Mouse (Mus musculus): ENCODE data around the gene Grk6. TPM values are rescaled to one million over a fixed set of nuclear protein-coding genes. Genes with fewer than 3 reads are reported as not detected.
"Not testable (repeated sequence)": the region's sequence is repeated elsewhere in the genome, so short reads cannot be mapped to it uniquely, and the experiment has no call there.

The Grk6 gene
- total and polyA plus RNA-seq, 2 experiments from 2014 or later: 40.8 to 79.5 TPM

DNA sequence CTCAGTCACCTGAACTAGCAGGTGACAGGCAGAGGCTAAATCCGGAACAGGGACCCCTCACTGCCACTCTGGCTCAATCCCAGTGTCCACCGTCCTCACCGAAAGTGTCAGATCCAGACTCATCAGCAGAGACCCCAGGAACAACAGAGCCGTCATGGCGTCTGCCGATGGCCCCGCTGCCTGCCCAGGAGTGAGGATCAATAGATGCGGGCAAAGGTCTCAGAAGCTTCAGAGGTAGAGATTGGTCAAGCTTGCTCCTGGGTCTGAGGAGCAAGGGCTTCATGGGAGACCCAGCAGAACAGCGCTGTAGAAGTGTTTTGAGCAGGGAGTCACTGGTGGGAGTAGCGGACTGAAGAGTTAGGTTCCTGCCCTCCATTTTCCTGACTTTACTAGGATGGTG lies 18.3 kb upstream of the Grk6 start, which contains the start of gene F12:
TSS of gene F12 (minus strand) at position 181 of the 400 bp plus-strand sequence.
- Histone ChIP-seq H3K9ac (no peak within 1 kb of the TSS), H3K4me2 (ENCODE audit: low read depth) (no peak within 1 kb of the TSS), H3K4me3 (ENCODE audit: low read depth, low read length) (no peak within 1 kb of the TSS), H3K36me3 (ENCODE audit: insufficient read depth) (no peaks in the 10 kb centered on the region), H3K27me3 (ENCODE audit: insufficient read depth, low read length) (peaks cover 7% of the 10 kb centered on the region), H3K27ac (ENCODE audit: low read depth, low read length) (no peak within 1 kb of the TSS), H3K9me3 (ENCODE audit: low read length) (no peaks in the 10 kb centered on the region), H3K4me1 (ENCODE audit: insufficient read depth) (no peaks in the 10 kb centered on the region)
- ATAC-seq (no peak), DNase-seq (no peak)
- TF ChIP-seq CTCF (IDR thresholded peaks at IDR 0.05; ENCODE audit: low read depth): no peak
- 90% methylated on average over 10 of the region's 10 CpGs for WGBS

GRCm38 (mm10) chr13:55429226-55429888 lies 15.5 kb upstream of the Grk6 start:
- ATAC-seq (no peak), DNase-seq (no peak)
- Histone ChIP-seq H3K27me3 (ENCODE audit: insufficient read depth, low read length) (no peaks in the 10 kb centered on the region), H3K36me3 (ENCODE audit: insufficient read depth) (no peaks in the 10 kb centered on the region), H3K4me2 (ENCODE audit: low read depth) (no peak overlapping the region), H3K9me3 (ENCODE audit: low read length) (no peaks in the 10 kb centered on the region), H3K4me3 (ENCODE audit: low read depth, low read length) (no peak overlapping the region), H3K4me1 (ENCODE audit: insufficient read depth) (no peaks in the 10 kb centered on the region), H3K27ac (ENCODE audit: low read depth, low read length) (no peak overlapping the region), H3K9ac (no peak overlapping the region)
- WGBS: 81% methylated on average over 12 of the region's 12 CpGs
- no peak for TF ChIP-seq CTCF (IDR thresholded peaks at IDR 0.05; ENCODE audit: low read depth)

GRCm38 (mm10) chr13:55430566-55430965 lies 14.3 kb upstream of the Grk6 start:
- Histone ChIP-seq H3K9ac (no peak overlapping the region), H3K4me3 (ENCODE audit: low read depth, low read length) (no peak overlapping the region), H3K27ac (ENCODE audit: low read depth, low read length) (no peak overlapping the region), H3K4me2 (ENCODE audit: low read depth) (no peak overlapping the region), H3K4me1 (ENCODE audit: insufficient read depth) (no peaks in the 10 kb centered on the region), H3K36me3 (ENCODE audit: insufficient read depth) (no peaks in the 10 kb centered on the region), H3K27me3 (ENCODE audit: insufficient read depth, low read length) (no peaks in the 10 kb centered on the region), H3K9me3 (ENCODE audit: low read length) (no peaks in the 10 kb centered on the region)
- TF ChIP-seq CTCF (IDR thresholded peaks at IDR 0.05; ENCODE audit: low read depth): no peak
- no peak for DNase-seq
- ATAC-seq: no peak
- 81% methylated on average over 2 of the region's 2 CpGs for WGBS

DNA sequence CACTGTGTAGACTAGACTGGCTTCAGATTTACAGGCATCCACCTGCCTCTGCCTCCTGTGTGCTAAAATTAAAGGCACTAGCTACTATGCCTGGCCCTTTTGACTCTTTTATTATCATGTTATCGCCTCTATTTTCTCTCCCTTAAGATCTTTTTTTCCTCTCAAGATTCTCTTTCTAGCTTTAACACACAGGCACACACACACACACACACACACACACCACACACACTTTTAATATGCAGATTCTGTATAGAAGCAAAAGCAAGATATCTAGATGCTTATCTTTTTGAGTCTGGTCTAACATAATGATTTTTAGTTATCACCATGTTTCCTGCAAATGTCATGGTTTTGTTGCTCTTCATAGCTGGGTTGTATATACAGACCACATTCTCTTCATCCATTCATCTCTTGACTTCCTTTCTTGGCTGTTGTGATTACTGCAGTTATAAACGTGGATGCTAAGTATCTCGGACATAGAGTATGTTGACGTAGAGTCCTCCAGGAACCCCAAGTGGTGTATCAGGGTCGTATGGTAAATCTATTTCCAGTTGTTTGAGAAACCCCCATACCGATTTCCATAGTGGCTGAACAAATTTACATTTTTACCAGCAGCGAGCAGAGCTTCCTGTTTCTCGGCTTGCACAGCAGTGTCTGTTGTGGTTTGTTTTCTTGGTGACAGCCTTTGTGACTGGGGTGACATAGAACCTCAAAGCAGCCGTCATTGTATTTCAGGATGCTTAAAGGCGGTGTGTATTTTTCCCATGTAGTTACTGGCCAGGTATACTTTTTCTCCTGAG lies 12.8 kb upstream of the Grk6 start:
- Histone ChIP-seq H3K27ac (ENCODE audit: low read depth, low read length) (no peak overlapping the region), H3K27me3 (ENCODE audit: insufficient read depth, low read length) (no peaks in the 10 kb centered on the region), H3K9ac (no peak overlapping the region), H3K4me2 (ENCODE audit: low read depth) (no peak overlapping the region), H3K4me1 (ENCODE audit: insufficient read depth) (no peaks in the 10 kb centered on the region), H3K4me3 (ENCODE audit: low read depth, low read length) (no peak overlapping the region), H3K36me3 (ENCODE audit: insufficient read depth) (no peaks in the 10 kb centered on the region), H3K9me3 (ENCODE audit: low read length) (no peaks in the 10 kb centered on the region)
- DNase-seq (no peak), ATAC-seq (no peak)
- TF ChIP-seq CTCF (IDR thresholded peaks at IDR 0.05; ENCODE audit: low read depth): no peak
- 79% methylated on average over 10 of the region's 10 CpGs for WGBS

DNA sequence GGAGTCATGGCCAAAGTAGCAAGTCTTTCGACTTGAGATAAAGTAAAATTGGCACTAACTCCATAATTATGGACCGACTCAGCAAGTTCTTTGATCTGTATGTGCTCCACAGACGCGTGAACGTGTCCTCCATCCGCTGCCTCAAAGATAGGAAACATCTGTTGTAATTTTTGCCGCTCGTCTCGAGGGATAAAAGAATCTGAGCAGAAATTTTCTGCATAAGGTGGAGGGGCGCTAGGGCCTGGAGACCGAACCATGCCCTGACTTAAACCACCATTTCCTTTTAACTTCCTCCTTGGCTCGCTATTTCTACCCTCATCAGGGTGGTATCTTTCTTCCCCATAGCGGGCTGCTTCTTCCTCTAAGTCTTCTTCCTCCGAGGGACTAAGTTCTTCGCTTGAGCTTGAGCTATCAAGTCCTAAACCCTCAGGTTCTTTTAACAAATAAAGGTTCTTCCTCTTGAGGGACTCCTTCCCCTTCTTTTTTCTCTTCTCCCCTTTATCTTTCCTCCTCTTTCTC lies 7.7 kb upstream of the Grk6 start:
- H3K4me3 ChIP-seq (ENCODE audit: low read depth, low read length); H3K27ac ChIP-seq (ENCODE audit: low read depth, low read length); H3K4me1 ChIP-seq (ENCODE audit: insufficient read depth); H3K4me2 ChIP-seq (ENCODE audit: low read depth); H3K9me3 ChIP-seq (ENCODE audit: low read length); H3K9ac ChIP-seq; DNase-seq; H3K27me3 ChIP-seq (ENCODE audit: insufficient read depth, low read length); H3K36me3 ChIP-seq (ENCODE audit: insufficient read depth); ATAC-seq: not testable (repeated sequence)
- 91% methylated on average over 14 of the region's 15 CpGs for WGBS

DNA sequence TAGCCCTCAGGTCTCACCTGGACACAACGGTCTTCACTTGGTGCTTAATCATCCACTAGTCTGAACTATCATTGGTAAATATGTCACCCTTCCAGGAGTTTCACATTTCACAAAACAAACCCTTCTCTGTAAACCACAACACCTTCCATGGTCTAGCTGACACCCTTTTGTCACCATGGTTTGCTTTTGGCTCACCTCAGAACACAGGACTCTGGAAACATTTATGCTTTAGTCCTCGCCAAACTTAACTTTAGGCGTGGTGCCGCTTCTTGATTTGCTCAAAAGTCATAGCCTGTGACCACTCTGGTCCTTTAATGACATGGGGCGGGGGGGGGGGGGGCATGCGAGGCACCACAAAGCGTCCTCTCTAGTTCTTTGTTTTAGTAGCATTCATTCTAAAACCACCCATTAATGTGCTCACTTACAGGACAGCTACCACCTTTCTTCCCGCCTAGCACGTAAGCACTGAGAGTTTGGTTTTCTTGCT lies 1.0 kb upstream of the Grk6 start:
- Histone ChIP-seq H3K4me2 (ENCODE audit: low read depth) (peak overlapping the region; percentile 58), H3K4me3 (ENCODE audit: low read depth, low read length) (peak overlapping the region; percentile 86), H3K9me3 (ENCODE audit: low read length) (no peaks in the 10 kb centered on the region), H3K4me1 (ENCODE audit: insufficient read depth) (no peaks in the 10 kb centered on the region; the same call in 1 of the 2 replicates), H3K9ac (peak overlapping the region; percentile 60), H3K36me3 (ENCODE audit: insufficient read depth) (no peaks in the 10 kb centered on the region), H3K27ac (ENCODE audit: low read depth, low read length) (peak overlapping the region; percentile 93; the same call in 1 of the 2 replicates), H3K27me3 (ENCODE audit: insufficient read depth, low read length) (no peaks in the 10 kb centered on the region)
- WGBS: 38% methylated on average over 9 of the region's 9 CpGs
- no peak for TF ChIP-seq CTCF (IDR thresholded peaks at IDR 0.05; ENCODE audit: low read depth)
- ATAC-seq: no peak
- no peak for DNase-seq
